Mouse (Mus musculus): ENCODE results near the gene Alg12.

- no peak for TF ChIP-seq CTCF (IDR thresholded peaks at IDR 0.05; ENCODE audit: low read depth)
- no peak for TF ChIP-seq EP300 (IDR thresholded peaks at IDR 0.05; ENCODE audit: low read depth)
Observed at GRCm38 (mm10) chr15:88768537-88768936, 50.6 kb downstream of the Alg12 start.
